Mouse (Mus musculus) brain, embryonic 14.5 days (tissue): ENCODE measurements at regions not wholly inside any gene's neighbourhood (a gene's known extent, or its start where the extent isn't known, plus 50 kb on each side); places are given as distances from the start of the nearest gene placed in this dataset.

Experiments
- CTCF ChIP-seq: fragments of 200-500 bp; IDR thresholded peaks from 2 replicates; pipeline ENCODE4 v1.5.1; 2012; ENCODE audit warnings: inconsistent platforms, mild to moderate bottlenecking, moderate library complexity, borderline replicate concordance; ENCODE audit not compliant: insufficient read depth, insufficient read length; ENCODE audit errors: extremely low read depth
- POLR2A ChIP-seq: fragments of 200-500 bp; IDR thresholded peaks from 2 replicates; pipeline ENCODE4 v1.6.1; 2012; ENCODE audit warnings: mild to moderate bottlenecking, inconsistent platforms, borderline replicate concordance; ENCODE audit not compliant: poor library complexity, insufficient read depth, insufficient read length, severe bottlenecking; ENCODE audit errors: extremely low read depth

GRCm38 (mm10) chr5:125974035-125974434 is 442.5 kb downstream of the Tmem132b start:
- TF ChIP-seq CTCF, result no peak
- no peak for TF ChIP-seq POLR2A
